Mouse (Mus musculus) testis, adult 2 months (tissue): ENCODE measurements around the gene Nktr. TPM values are rescaled to one million over a fixed set of nuclear protein-coding genes. Genes with fewer than 3 reads are reported as not detected.

Experiments
- H3K27ac ChIP-seq: fragments of 200-500 bp; 2 replicates; pipeline ENCODE4 v1.5.1; 2012; ENCODE audit warnings: low read depth, low read length; ENCODE audit not compliant: control insufficient read depth, insufficient read depth
- H3K27me3 ChIP-seq: fragments of 200-500 bp; 2 replicates; pipeline ENCODE4 v1.6.1; 2012; ENCODE audit warnings: mild to moderate bottlenecking, low read length, moderate library complexity; ENCODE audit not compliant: control insufficient read depth, insufficient read depth
- H3K36me3 ChIP-seq: fragments of 200-500 bp; 2 replicates; pipeline ENCODE4 v1.6.1; 2012; ENCODE audit warnings: mild to moderate bottlenecking, low read length; ENCODE audit not compliant: control insufficient read depth, insufficient read depth
- H3K4me1 ChIP-seq: fragments of 200-500 bp; 2 replicates; pipeline ENCODE4 v1.6.1; 2012; ENCODE audit warnings: low read length; ENCODE audit not compliant: control insufficient read depth, insufficient read depth
- H3K4me3 ChIP-seq: fragments of 200-500 bp; 2 replicates; pipeline ENCODE4 v1.5.1; 2012; ENCODE audit warnings: low read depth, mild to moderate bottlenecking, low read length, moderate library complexity, mixed read lengths; ENCODE audit not compliant: control insufficient read depth
- CTCF ChIP-seq: fragments of 200-500 bp; IDR thresholded peaks from 2 replicates; pipeline ENCODE4 v1.5.1; 2012; ENCODE audit warnings: low read depth, mild to moderate bottlenecking, inconsistent platforms, low read length, moderate library complexity; ENCODE audit not compliant: control insufficient read depth, insufficient read depth, insufficient replicate concordance
- POLR2A ChIP-seq: fragments of 200-500 bp; IDR thresholded peaks from 2 replicates; pipeline ENCODE4 v1.6.1; 2012; ENCODE audit warnings: low read depth, mild to moderate bottlenecking, inconsistent platforms, low read length, moderate library complexity; ENCODE audit not compliant: control insufficient read depth
- polyA plus RNA-seq: library from polyadenylated mRNA; depleted of rRNA; stranded (reverse); fragments of >200 nt; gene quantifications from 2 replicates; pipeline ENCODE4 v1.2.3, GENCODE M21; 2012; rRNA removed

Gene Nktr
- polyA plus RNA-seq, 1 experiment, result 58.4 TPM

DNA sequence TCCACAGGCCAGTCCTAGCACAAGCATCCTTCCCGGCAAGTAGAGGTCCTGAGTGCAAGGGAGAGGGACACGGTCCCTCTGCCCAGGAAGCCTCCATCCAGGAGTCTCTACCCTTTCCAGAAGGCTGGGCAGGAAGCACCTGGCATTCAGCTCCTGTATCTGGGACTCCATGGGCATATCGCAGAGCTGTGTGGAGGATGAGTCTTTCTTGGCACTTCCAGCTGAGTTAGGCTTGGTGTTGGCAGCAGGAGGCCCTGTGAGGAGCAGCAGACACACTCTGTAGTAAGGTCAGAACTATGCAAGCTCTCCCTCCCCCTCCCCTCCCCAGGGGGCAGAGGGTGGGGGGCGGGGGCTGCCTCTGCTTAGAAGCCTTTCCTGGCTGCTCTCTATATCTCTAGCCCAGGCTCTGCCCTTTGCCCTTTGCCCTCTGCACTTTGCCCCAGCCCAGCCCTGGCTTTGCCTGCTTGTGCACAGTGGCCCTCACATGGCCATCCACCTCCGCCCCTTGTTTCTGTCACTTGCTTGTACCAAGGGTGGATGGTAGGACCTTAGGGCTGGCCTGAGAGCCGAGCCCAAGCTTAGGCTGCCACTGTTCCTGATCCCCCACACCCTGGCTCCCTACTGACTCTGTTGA, 80.0 kb downstream of the Nktr start:
- Histone ChIP-seq H3K36me3 (no peaks in the 10 kb centered on the region; the same call in none of the 2 replicates), H3K27me3 (no peaks in the 10 kb centered on the region), H3K27ac (no peak overlapping the region), H3K4me1 (peaks cover 2% of the 10 kb centered on the region; the same call in 1 of the 2 replicates), H3K4me3 (no peak overlapping the region)
- TF ChIP-seq POLR2A (no peak), CTCF (no peak)

DNA sequence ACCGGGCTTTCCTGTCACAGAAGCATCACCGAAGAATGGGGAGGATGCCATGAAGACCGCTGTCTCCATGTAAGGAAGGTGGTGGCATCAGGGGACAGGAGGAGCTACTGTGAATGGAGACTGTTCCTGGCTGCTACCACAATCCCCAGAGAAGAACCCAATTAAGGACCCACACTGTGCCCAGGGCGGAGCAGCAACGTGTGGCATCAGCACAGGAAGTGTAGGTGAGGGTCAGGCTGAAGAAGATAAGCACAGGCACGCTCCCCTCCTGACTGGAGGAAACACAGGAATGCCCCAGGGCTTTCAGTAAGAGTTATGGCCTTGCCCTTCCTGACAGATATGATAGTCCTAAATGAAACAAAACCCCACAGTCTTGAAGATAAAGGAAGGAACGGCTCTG, 83.8 kb downstream of the Nktr start:
- no peaks in the 10 kb centered on the region for H3K27me3 ChIP-seq
- H3K4me3 ChIP-seq, result no peak overlapping the region
- no peak for TF ChIP-seq POLR2A
- TF ChIP-seq CTCF, result no peak
- peaks cover 2% of the 10 kb centered on the region; the same call in 1 of the 2 replicates for H3K4me1 ChIP-seq
- no peak overlapping the region for H3K27ac ChIP-seq
- H3K36me3 ChIP-seq, result no peaks in the 10 kb centered on the region; the same call in none of the 2 replicates

Other genes with a start within 250 kb of the Nktr start
- gene Cck, start 223.5 kb upstream of the Nktr start, polyA plus RNA-seq, result not detected in 2 replicates
- gene Lyzl4, start 77.1 kb upstream of the Nktr start, polyA plus RNA-seq, result 136 and 145 TPM in 2 replicates
- 0.42 and 0.96 TPM in 2 replicates for gene Vipr1, start 76.5 kb upstream of the Nktr start, polyA plus RNA-seq
- gene Sec22c, start 13.7 kb upstream of the Nktr start, polyA plus RNA-seq, result 9.7 and 11.0 TPM in 2 replicates
- gene Ss18l2, start 8.8 kb upstream of the Nktr start, polyA plus RNA-seq, result 10.1 and 11.6 TPM in 2 replicates
- gene Zfp651, start 40.2 kb downstream of the Nktr start, polyA plus RNA-seq, result 4.9 and 5.3 TPM in 2 replicates
- gene Klhl40, start 58.4 kb downstream of the Nktr start, polyA plus RNA-seq, result 0.14 and 0.23 TPM in 2 replicates
- gene Hhatl, start 73.3 kb downstream of the Nktr start, polyA plus RNA-seq, result 19.8 and 21.3 TPM in 2 replicates
- 109 and 125 TPM in 2 replicates for gene Ccdc13, start 120.3 kb downstream of the Nktr start, polyA plus RNA-seq
- gene Higd1a, start 139.2 kb downstream of the Nktr start, polyA plus RNA-seq, result 42.4 and 43.9 TPM in 2 replicates
- 0.32 and 0.59 TPM in 2 replicates for gene Ackr2, start 179.2 kb downstream of the Nktr start, polyA plus RNA-seq
- gene Cyp8b1, start 197.1 kb downstream of the Nktr start, polyA plus RNA-seq, result not detected in 2 replicates
- 0.54 and 0.70 TPM in 2 replicates for gene Fam198a, start 231.8 kb downstream of the Nktr start, polyA plus RNA-seq